ENCODE assay signal across 9 mouse cellular contexts in the genomic region with DNA sequence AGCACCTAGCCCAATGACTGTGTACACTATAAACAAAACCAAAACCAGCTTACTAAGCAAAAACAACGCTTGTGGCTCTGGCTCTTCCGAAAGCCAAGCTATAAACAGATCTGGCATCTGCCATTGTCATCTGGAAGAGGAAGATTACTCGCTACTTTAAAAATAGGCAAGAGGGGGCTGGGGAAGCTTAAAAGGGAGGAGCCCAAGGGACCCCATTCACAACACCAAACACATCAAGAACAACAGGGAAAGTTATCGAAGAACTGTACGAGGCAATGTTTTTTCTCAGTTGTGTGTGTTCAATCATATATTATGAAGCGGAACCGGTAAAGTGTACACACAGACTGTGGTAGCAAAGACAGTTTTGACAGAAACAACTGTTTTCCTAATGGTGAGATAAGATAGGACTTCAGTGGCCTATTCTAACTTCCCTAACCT. TPM values are rescaled to one million over a fixed set of nuclear protein-coding genes. Genes with fewer than 3 reads are reported as not detected.
A peak's percentile ranks its signal among the peaks of the same experiment; 100 is the strongest.
DNase-seq lines count a peak whose midpoint lies in the region; ATAC-seq and TF ChIP-seq lines count a peak whose summit lies in the region.
"Had no signal": no experiment of that assay in that cellular context is flagged by ENCODE, and none has a peak within 500 bp of the region (broad histone marks: within the 10 kb centered on the region; RNA-seq: fewer than 3 reads in every experiment).

No protein-coding gene starts in this region.

- no peak for TF ChIP-seq CTCF in kidney, adult 2 months (conservative IDR thresholded peaks at IDR 0.05; ENCODE audit: insufficient read depth, insufficient read length, low read depth, low read length)
- no peak for TF ChIP-seq CTCF in bone marrow, adult 2 months (IDR thresholded peaks at IDR 0.05; ENCODE audit: control insufficient read depth, insufficient read depth, low read length)

- peak overlapping the region; percentile 78 for H3K4me2 ChIP-seq in heart, embryonic 12.5 days

- WGBS in kidney, adult 2 months: 70% methylated on average over 7 of the region's 7 CpGs
- WGBS in bone marrow, adult 2 months: 46% methylated on average over 7 of the region's 7 CpGs
- WGBS in heart, embryonic 12.5 days: 37% methylated on average over 7 of the region's 7 CpGs
- WGBS in macrophage (ENCODE audit: missing documents): 57% methylated on average over 7 of the region's 7 CpGs

- H3K27me3 ChIP-seq in kidney, adult 2 months (replicated peaks; ENCODE audit: control insufficient read depth, insufficient read depth, low read length): no peaks in the 10 kb centered on the region
- no peaks in the 10 kb centered on the region for H3K27me3 ChIP-seq in heart, embryonic 12.5 days (replicated peaks)
- H3K27me3 ChIP-seq: embryonic facial prominence, embryonic 12.5 days had no signal

- no peak overlapping the region for H3K4me3 ChIP-seq in kidney, adult 2 months (ENCODE audit: insufficient read depth, low read depth, low read length)
- peak overlapping the region; percentile 32 for H3K4me3 ChIP-seq in bone marrow, adult 2 months (replicated peaks; ENCODE audit: control insufficient read depth, low read depth, low read length)
- H3K4me3 ChIP-seq in heart, embryonic 12.5 days: peak overlapping the region; percentile 73
- H3K4me3 ChIP-seq in macrophage (ENCODE audit: inconsistent target): peak overlapping the region; percentile 70

- peaks cover 64% of the 10 kb centered on the region for H3K79me2 ChIP-seq in macrophage (ENCODE audit: inconsistent target)

- peak; percentile 8 for DNase-seq in kidney, adult 2 months
- DNase-seq in kidney, adult 18-20 months: no peak
- no peak for DNase-seq in ovary, adult 18-20 months (ENCODE audit: low spot score)
- no peak for DNase-seq in embryo, embryonic 10 days (ENCODE audit: low spot score)
- no peak for DNase-seq in right cerebral cortex, postnatal 4 days

- ATAC-seq in heart, embryonic 12.5 days (ENCODE audit: insufficient number of reproducible peaks, low FRiP score): no peak

- H3K4me1 ChIP-seq in kidney, adult 2 months (ENCODE audit: control insufficient read depth, insufficient read depth, low read length): peaks cover 2% of the 10 kb centered on the region; the same call in 1 of the 2 replicates
- no peaks in the 10 kb centered on the region; the same call in 1 of the 2 replicates for H3K4me1 ChIP-seq in bone marrow, adult 2 months (ENCODE audit: control insufficient read depth, insufficient read depth, low read length)
- peaks cover 20% of the 10 kb centered on the region for H3K4me1 ChIP-seq in heart, embryonic 12.5 days (replicated peaks)

- peak overlapping the region; percentile 40; the same call in 1 of the 2 replicates for H3K9ac ChIP-seq in heart, embryonic 12.5 days

- no peaks in the 10 kb centered on the region for H3K9me3 ChIP-seq in heart, embryonic 12.5 days (replicated peaks)
- H3K9me3 ChIP-seq: embryonic facial prominence, embryonic 12.5 days had no signal

- no peak overlapping the region for H3K27ac ChIP-seq in kidney, adult 2 months (ENCODE audit: insufficient read depth, low read depth, low read length)
- H3K27ac ChIP-seq in bone marrow, adult 2 months (ENCODE audit: control insufficient read depth, insufficient read depth, low read depth, low read length, poor library complexity): no peak overlapping the region
- peak overlapping the region; percentile 20; the same call in 1 of the 2 replicates for H3K27ac ChIP-seq in heart, embryonic 12.5 days (ENCODE audit: poor library complexity, severe bottlenecking)
- peak overlapping the region; percentile 76 for H3K27ac ChIP-seq in macrophage
- H3K27ac ChIP-seq: embryonic facial prominence, embryonic 12.5 days had no signal

- TF ChIP-seq POLR2A in kidney, adult 2 months (IDR thresholded peaks at IDR 0.05; ENCODE audit: low read depth, low read length): no peak
- no peak for TF ChIP-seq POLR2A in bone marrow, adult 2 months (IDR thresholded peaks at IDR 0.05; ENCODE audit: borderline replicate concordance, control insufficient read depth, low read depth, low read length)

- no peaks in the 10 kb centered on the region for H3K36me3 ChIP-seq in kidney, adult 2 months (ENCODE audit: control insufficient read depth, insufficient read depth, low read length)
- peaks cover 23% of the 10 kb centered on the region for H3K36me3 ChIP-seq in heart, embryonic 12.5 days
- peaks cover 28% of the 10 kb centered on the region for H3K36me3 ChIP-seq in macrophage (ENCODE audit: inconsistent target)

RNA-seq across cellular contexts. Expression of a gene that starts 1.9 kb away (rescaled TPM):
- polyA plus RNA-seq in kidney, adult 2 months (2012; rRNA removed): 56.0 and 73.1 TPM in 2 replicates
- 32.1 and 71.4 TPM in 2 replicates for polyA plus RNA-seq in bone marrow, adult 2 months (2011; ENCODE audit: insufficient read depth, insufficient read length, low replicate concordance, missing spikeins)
- 86.0 and 94.9 TPM in 2 replicates for polyA plus RNA-seq in heart, embryonic 12.5 days (2016; fragmentation: Nextera tagmentation; extraction: Ambion mirVana)
- total RNA-seq in macrophage (2018; cell fraction: chromatin; rRNA removed): 1,000 to 10,000 TPM in 14 of 26 experiments, 100 to 1,000 TPM in 12; 645 to 1,717 (median 1,164) TPM
- total RNA-seq in macrophage (2018; cell fraction: cytosol; rRNA removed): 100 to 1,000 TPM in 2 of 26 experiments, 10 to 100 TPM in 24; 24.0 to 107 (median 43.1) TPM
- total RNA-seq in macrophage (2018; cell fraction: nucleus; rRNA removed): 100 to 1,000 TPM; 412 to 965 (median 632) TPM
- polyA plus RNA-seq in macrophage (2018): 40.1 to 90.8 TPM (median 40.2 TPM) in 3 replicates

Comparison
In these comparisons a context has a peak if more than half of its experiments do, and no peak if none do; other contexts are left out.
1. H3K27ac ChIP-seq: peak in heart, embryonic 12.5 days (single experiment) and macrophage (single experiment); none in kidney, adult 2 months (single experiment) and bone marrow, adult 2 months (single experiment).